Mouse (Mus musculus): ENCODE data around the gene Gm28576. TPM values are rescaled to one million over a fixed set of nuclear protein-coding genes. Genes with fewer than 3 reads are reported as not detected.

Gm28576 gene
- polyA plus RNA-seq (2017; shearing (Covaris generic)), result not detected

GRCm38 (mm10) chrY:7722641-7723040, at the start of gene Gm28576:
Gene Gm28576, plus strand, starts transcription at chrY:7722941.

Other genes starting within 250 kb of the Gm28576 start
- not detected for gene Gm20826, start 84.5 kb upstream of the Gm28576 start, polyA plus RNA-seq (2017; shearing (Covaris generic))